Mouse (Mus musculus) forebrain, embryonic 16.5 days (tissue): ENCODE results near the gene Gcc1. TPM values are rescaled to one million over a fixed set of nuclear protein-coding genes. Genes with fewer than 3 reads are reported as not detected.
A peak's percentile ranks its signal among the peaks of the same experiment; 100 is the strongest.

Source experiments
- ATAC-seq: fragments of 200-750 bp; cut with Nextera tagmentation; 2 replicates; pipeline ENCODE4 v1.8.0; 2017; ENCODE audit warnings: mild to moderate bottlenecking, moderate library complexity
- H3K27ac ChIP-seq: fragments of 300-500 bp; sonication (generic); 2 replicates; pipeline ENCODE4 v1.5.1; 2014; ENCODE audit warnings: low read length, control low read depth
- H3K27me3 ChIP-seq: fragments of 300-500 bp; sonication (generic); replicated peaks from 2 replicates; pipeline ENCODE4 v1.6.1; 2014; ENCODE audit warnings: low read length; ENCODE audit not compliant: control insufficient read depth, insufficient read depth
- H3K36me3 ChIP-seq: fragments of 300-500 bp; sonication (generic); 2 replicates; pipeline ENCODE4 v1.6.1; 2014; ENCODE audit not compliant: control insufficient read depth, insufficient read depth
- H3K4me1 ChIP-seq: fragments of 300-500 bp; sonication (generic); replicated peaks from 2 replicates; pipeline ENCODE4 v1.6.1; 2014; ENCODE audit warnings: low read length; ENCODE audit not compliant: control insufficient read depth, insufficient read depth
- H3K4me2 ChIP-seq: fragments of 300-500 bp; sonication (generic); 2 replicates; pipeline ENCODE4 v1.6.1; 2014; ENCODE audit warnings: mild to moderate bottlenecking, low read length, control low read depth
- H3K4me3 ChIP-seq: fragments of 300-500 bp; sonication (generic); replicated peaks from 2 replicates; pipeline ENCODE4 v1.5.1; 2014; ENCODE audit warnings: mild to moderate bottlenecking, low read length, control low read depth
- H3K9ac ChIP-seq: fragments of 300-500 bp; sonication (generic); replicated peaks from 2 replicates; pipeline ENCODE4 v1.6.1; 2014; ENCODE audit warnings: low read depth, low read length, control low read depth
- H3K9me3 ChIP-seq: fragments of 300-500 bp; sonication (generic); 2 replicates; pipeline ENCODE4 v1.6.1; 2016; ENCODE audit warnings: low read length; ENCODE audit not compliant: control insufficient read depth
- WGBS: fragments of 180-500 bp; shearing (Covaris S2); extraction: QIAGEN DNeasy Blood & Tissue Kit; methylation state at CpG from one replicate; pipeline ENCODE4 v1.1.7; 2014; 5-methylcytosine and 5-hydroxymethylcytosine counted together
- polyA plus RNA-seq: library from polyadenylated mRNA; unstranded; fragments of >200 nt; fragmentation: Nextera tagmentation; extraction: Ambion mirVana; gene quantifications from 2 replicates; pipeline ENCODE4 v1.2.1, GENCODE M21; 2015

Gcc1 gene
- polyA plus RNA-seq, 1 experiment from 2014 or later, result 17.2 TPM

DNA sequence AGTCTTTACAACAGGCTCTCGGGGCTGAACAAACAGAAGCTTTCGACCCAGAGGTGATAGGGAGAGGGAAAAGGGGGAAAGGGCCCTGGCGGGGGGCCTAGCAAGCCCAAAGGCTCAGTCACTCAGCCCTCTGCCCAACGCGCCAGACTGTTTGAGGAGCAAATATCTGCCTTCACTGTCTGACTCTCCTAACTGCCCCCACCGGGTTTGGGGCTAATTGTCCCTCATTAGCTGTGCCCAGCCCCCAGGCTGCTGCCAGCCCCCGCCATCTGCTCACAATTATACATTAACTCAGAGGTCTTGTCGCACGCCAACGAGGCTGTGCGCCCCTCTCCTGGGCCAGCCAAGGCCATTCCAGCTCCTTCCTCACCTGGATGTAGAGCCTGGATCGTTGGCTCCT lies 22.8 kb upstream of the Gcc1 start:
- Histone ChIP-seq H3K9me3 (no peaks in the 10 kb centered on the region), H3K36me3 (no peaks in the 10 kb centered on the region), H3K4me1 (no peaks in the 10 kb centered on the region), H3K4me3 (no peak overlapping the region), H3K9ac (no peak overlapping the region), H3K27ac (no peak overlapping the region), H3K27me3 (peaks cover 14% of the 10 kb centered on the region), H3K4me2 (no peak overlapping the region)
- WGBS, result 2% methylated on average over 12 of the region's 12 CpGs
- peak; percentile 68 for ATAC-seq

DNA sequence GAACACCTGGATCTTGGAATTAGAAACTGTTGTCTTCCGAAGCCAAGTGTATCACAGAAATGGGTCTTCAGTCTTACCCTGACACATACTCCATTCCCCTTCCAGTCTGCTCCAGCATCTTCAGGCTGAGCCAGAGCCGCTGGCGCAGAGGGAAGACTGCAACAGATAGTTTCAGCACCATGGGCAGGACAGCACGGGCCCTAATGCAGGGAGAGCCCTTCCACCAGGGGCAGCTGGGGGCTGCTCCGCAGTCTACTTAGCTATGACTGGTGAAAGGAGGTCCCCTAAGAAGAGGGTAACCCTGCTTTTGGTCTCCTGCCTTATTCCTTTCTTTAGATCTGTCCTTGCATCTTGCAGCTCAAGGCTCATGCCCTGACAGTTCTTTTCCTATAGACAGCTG lies 22.3 kb upstream of the Gcc1 start:
- no peaks in the 10 kb centered on the region for H3K4me1 ChIP-seq
- 22% methylated on average over 5 of the region's 5 CpGs for WGBS
- H3K27ac ChIP-seq, result no peak overlapping the region
- H3K27me3 ChIP-seq, result peaks cover 14% of the 10 kb centered on the region
- H3K9ac ChIP-seq, result no peak overlapping the region
- no peak overlapping the region for H3K4me3 ChIP-seq
- no peaks in the 10 kb centered on the region for H3K36me3 ChIP-seq
- H3K4me2 ChIP-seq, result no peak overlapping the region
- H3K9me3 ChIP-seq, result no peaks in the 10 kb centered on the region
- ATAC-seq, result no peak

DNA sequence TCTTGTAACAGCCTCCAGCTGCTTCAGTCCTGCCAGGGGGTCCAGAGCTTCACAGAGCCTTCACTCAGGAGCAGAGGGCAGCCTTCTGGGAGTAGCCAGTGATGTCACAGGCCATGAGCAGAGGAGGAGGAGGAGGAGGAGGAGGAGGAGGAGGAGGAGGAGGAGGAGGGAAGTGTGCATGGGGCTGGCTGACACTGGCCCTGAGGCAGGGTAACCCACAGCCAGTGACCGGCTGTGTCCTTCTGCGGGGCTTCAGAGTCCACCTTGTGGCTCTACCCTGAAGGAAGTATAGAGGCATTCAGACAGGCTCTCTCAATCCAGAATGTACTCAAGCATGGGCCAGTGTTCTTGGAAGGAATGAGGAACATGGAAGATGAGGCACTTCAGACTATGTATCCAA lies 21.1 kb upstream of the Gcc1 start, which contains the start of gene Pax4:
Pax4 (minus strand) TSS at position 101 of the 400 bp plus-strand sequence.
- Histone ChIP-seq H3K27ac (no peak within 1 kb of the TSS), H3K4me3 (no peak within 1 kb of the TSS), H3K4me1 (no peaks in the 10 kb centered on the region), H3K27me3 (peaks cover 14% of the 10 kb centered on the region), H3K4me2 (no peak within 1 kb of the TSS), H3K9ac (no peak within 1 kb of the TSS), H3K9me3 (no peaks in the 10 kb centered on the region), H3K36me3 (no peaks in the 10 kb centered on the region)
- 89% methylated on average over 2 of the region's 2 CpGs for WGBS
- ATAC-seq, result no peak

DNA sequence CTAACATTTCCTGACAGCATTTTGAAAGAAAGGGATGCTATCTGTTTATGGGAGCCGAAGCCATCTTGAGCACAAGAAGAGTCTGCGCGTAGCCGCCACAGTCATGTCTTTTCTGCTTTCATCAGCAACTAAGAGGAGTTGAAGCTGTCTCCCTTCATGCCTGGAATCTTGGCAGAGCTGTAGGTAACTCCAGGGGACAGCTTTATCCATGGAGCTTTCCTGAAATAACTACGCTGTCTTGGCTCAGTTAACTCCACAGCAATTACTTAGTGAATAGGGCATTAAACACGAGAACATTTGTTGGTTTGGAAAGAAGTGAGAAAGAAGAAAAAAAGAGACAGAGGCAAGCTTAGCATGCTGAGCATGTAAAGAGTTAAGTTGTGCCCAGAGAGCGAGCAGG lies 19.7 kb upstream of the Gcc1 start:
- Histone ChIP-seq H3K4me2 (no peak overlapping the region), H3K27me3 (peaks cover 14% of the 10 kb centered on the region), H3K9me3 (no peaks in the 10 kb centered on the region), H3K4me3 (no peak overlapping the region), H3K4me1 (no peaks in the 10 kb centered on the region), H3K36me3 (no peaks in the 10 kb centered on the region), H3K9ac (no peak overlapping the region), H3K27ac (no peak overlapping the region)
- 59% methylated on average over 7 of the region's 7 CpGs for WGBS
- ATAC-seq, result no peak; the same call in 1 of the 2 replicates

GRCm38 (mm10) chr6:28431538-28431855 lies 3.3 kb upstream of the Gcc1 start:
- 75% methylated on average over 6 of the region's 6 CpGs for WGBS
- Histone ChIP-seq H3K9ac (no peak overlapping the region), H3K9me3 (no peaks in the 10 kb centered on the region), H3K4me2 (no peak overlapping the region), H3K4me3 (no peak overlapping the region), H3K27ac (no peak overlapping the region), H3K27me3 (no peaks in the 10 kb centered on the region), H3K4me1 (no peaks in the 10 kb centered on the region), H3K36me3 (no peaks in the 10 kb centered on the region)
- ATAC-seq, result no peak

DNA sequence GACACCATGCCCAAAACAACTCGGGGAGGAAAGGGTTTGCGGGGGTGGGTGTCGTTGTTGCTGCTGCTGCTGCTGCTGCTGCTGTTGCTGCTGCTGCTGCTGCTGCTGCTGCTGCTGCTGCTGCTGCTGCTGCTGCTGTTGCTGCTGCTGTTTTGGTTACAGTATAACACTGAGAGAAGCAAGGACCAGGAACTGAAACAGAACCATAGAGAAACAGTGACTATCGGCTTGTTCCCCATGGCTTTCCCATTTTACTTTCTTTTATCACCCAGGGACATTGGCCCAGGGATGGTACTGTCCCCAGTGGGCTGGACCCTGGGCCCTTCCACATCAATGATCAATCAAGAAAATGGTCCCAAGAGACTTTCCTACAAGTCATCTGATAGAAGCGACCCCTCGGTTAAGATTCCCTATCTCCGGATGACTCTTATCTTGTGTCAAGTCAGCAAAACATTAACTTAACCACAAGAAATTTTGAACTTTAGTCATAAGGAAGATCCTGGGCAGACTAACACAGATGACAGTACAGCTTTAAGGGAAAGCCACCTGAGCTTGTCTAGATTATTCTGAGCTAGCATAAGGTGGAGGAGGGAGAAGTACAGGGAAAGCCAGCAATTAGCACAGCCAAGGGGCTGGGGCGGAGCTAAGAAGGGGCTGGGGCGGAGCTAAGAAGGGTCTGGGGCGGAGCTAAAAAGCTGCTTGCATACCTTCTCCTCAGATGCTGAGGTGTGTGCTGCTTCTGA lies 2.8 kb upstream of the Gcc1 start:
- 87% methylated on average over 10 of the region's 10 CpGs for WGBS
- no peaks in the 10 kb centered on the region for H3K36me3 ChIP-seq
- H3K4me2 ChIP-seq, result no peak overlapping the region
- H3K9me3 ChIP-seq, result no peaks in the 10 kb centered on the region
- no peak overlapping the region for H3K4me3 ChIP-seq
- no peaks in the 10 kb centered on the region for H3K4me1 ChIP-seq
- no peak overlapping the region for H3K9ac ChIP-seq
- H3K27ac ChIP-seq, result no peak overlapping the region
- no peak for ATAC-seq
- no peaks in the 10 kb centered on the region for H3K27me3 ChIP-seq

- H3K27ac ChIP-seq, result no peak overlapping the region
- no peak overlapping the region for H3K4me3 ChIP-seq
- no peak for ATAC-seq
- 89% methylated on average over 11 of the region's 11 CpGs for WGBS
- no peak overlapping the region for H3K4me2 ChIP-seq
- H3K9me3 ChIP-seq, result no peaks in the 10 kb centered on the region
- no peak overlapping the region for H3K9ac ChIP-seq
- H3K27me3 ChIP-seq, result no peaks in the 10 kb centered on the region
- H3K36me3 ChIP-seq, result no peaks in the 10 kb centered on the region
- H3K4me1 ChIP-seq, result peaks cover 3% of the 10 kb centered on the region
Measured at GRCm38 (mm10) chr6:28429870-28430269, 1.7 kb upstream of the Gcc1 start.

DNA sequence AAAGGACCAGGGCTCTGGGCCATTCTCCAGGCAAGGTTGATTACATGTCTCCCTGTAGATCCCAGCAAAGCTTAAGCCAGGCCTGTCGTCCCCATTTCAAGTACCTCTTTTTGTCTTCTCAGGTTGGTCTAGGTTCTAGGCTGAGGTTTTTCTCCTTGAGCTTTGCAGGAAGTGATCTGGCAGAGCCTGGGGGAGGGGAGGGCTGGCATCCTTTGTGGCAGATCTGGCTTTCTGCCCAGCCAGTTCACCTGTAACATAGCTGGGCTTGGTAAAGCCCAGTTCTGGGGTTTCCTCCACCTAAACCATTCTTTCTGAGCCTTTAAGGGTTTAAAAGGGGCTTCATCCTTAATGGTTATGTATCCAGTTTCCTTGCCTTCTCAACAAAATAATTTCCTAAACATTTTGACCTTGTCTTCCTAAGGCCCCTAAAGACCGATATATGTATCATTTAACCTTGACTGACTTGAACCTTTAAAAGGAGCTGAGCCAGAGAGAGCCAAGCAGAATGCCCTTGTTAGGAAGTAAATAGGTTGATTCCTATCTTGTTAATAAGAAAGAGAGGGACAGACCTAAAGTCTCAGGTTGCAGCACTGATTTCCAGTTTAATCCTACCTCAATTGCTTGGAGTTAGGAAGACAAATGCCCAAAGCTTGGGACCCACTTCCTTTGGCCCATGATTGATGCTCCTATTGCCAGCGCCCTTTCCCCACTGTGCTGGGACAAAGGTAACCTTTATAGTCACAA lies 922 bp downstream of the Gcc1 start, which contains the start of gene Fscn3:
Fscn3 (plus strand) TSS at position 694 of the 744 bp plus-strand sequence.
- H3K27ac ChIP-seq, result no peak within 1 kb of the TSS
- ATAC-seq, result no peak
- peaks cover 12% of the 10 kb centered on the region for H3K4me1 ChIP-seq
- H3K9me3 ChIP-seq, result no peaks in the 10 kb centered on the region
- 75% methylated on average over 3 of the region's 3 CpGs for WGBS
- H3K9ac ChIP-seq, result no peak within 1 kb of the TSS
- no peaks in the 10 kb centered on the region for H3K27me3 ChIP-seq
- H3K4me3 ChIP-seq, result no peak within 1 kb of the TSS
- H3K36me3 ChIP-seq, result no peaks in the 10 kb centered on the region
- no peak within 1 kb of the TSS for H3K4me2 ChIP-seq

DNA sequence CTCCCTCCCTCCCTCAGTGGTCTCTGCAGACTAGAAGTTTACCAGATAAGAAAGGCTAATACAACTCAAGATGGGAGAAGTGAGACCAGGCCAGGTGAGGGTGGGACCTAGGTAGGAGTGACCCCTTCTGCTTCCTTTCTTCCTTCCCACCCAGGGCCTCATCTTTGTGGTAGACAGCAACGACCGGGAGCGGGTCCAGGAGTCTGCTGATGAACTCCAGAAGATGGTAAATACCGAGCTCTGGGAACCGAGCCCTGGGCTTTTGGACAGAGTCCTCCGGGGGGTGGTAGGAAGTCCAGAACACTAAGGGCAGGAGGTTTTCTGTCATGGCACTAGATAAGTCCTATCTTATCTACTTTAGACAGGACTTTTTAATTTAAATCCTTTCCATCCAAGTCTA lies 3.2 kb downstream of the Gcc1 start:
- H3K4me3 ChIP-seq, result no peak overlapping the region
- no peak for ATAC-seq
- WGBS, result 88% methylated on average over 6 of the region's 6 CpGs
- peaks cover 28% of the 10 kb centered on the region for H3K4me1 ChIP-seq
- H3K27ac ChIP-seq, result no peak overlapping the region
- no peaks in the 10 kb centered on the region for H3K36me3 ChIP-seq
- no peaks in the 10 kb centered on the region for H3K9me3 ChIP-seq
- H3K9ac ChIP-seq, result no peak overlapping the region
- H3K4me2 ChIP-seq, result no peak overlapping the region
- H3K27me3 ChIP-seq, result no peaks in the 10 kb centered on the region
